Mouse (Mus musculus): ENCODE results near the gene Il18r1. TPM values are rescaled to one million over a fixed set of nuclear protein-coding genes. Genes with fewer than 3 reads are reported as not detected.

Gene Il18r1
- not detected in 2 replicates for polyA plus RNA-seq (2014; fragmentation: Nextera tagmentation; extraction: Ambion mirVana)

- WGBS (ENCODE audit: insufficient replicate concordance), result 31% methylated on average over 20 of the region's 20 CpGs
- Histone ChIP-seq H3K27ac (ENCODE audit: low read depth, low read length) (no peak within 1 kb of the TSS), H3K4me1 (ENCODE audit: control insufficient read depth, insufficient read depth, low read length) (no peaks in the 10 kb centered on the region), H3K4me2 (peak within 1 kb of the TSS; percentile 16; the same call in 1 of the 2 replicates), H3K9me3 (replicated peaks; ENCODE audit: control insufficient read depth, low read length) (no peaks in the 10 kb centered on the region), H3K4me3 (ENCODE audit: low read depth, low read length) (no peak within 1 kb of the TSS), H3K9ac (ENCODE audit: low read depth, low read length) (no peak within 1 kb of the TSS), H3K36me3 (ENCODE audit: control insufficient read depth, insufficient read depth, low read length) (no peaks in the 10 kb centered on the region), H3K27me3 (ENCODE audit: control insufficient read depth, insufficient read depth, low read length) (no peaks in the 10 kb centered on the region)
- no peak for ATAC-seq (replicated peaks; ENCODE audit: insufficient number of reproducible peaks, low FRiP score, low TSS enrichment)
These were observed at the start of gene Il18r1 for GRCm38 (mm10) chr1:40465477-40466430. Gene Il18r1, plus strand, starts transcription at chr1:40465552.

- no peak for ATAC-seq (replicated peaks; ENCODE audit: insufficient number of reproducible peaks, low FRiP score, low TSS enrichment)
- 74% methylated on average over 2 of the region's 2 CpGs for WGBS (ENCODE audit: insufficient replicate concordance)
These were observed 48.3 kb upstream of the Il18r1 start for GRCm38 (mm10) chr1:40417034-40417433.

GRCm38 (mm10) chr1:40418512-40418911, 46.8 kb upstream of the Il18r1 start:
- no peak overlapping the region for H3K9ac ChIP-seq (ENCODE audit: low read depth, low read length)
- WGBS (ENCODE audit: insufficient replicate concordance), result 42% methylated on average over 5 of the region's 5 CpGs
- H3K36me3 ChIP-seq (ENCODE audit: control insufficient read depth, insufficient read depth, low read length), result no peaks in the 10 kb centered on the region
- no peak overlapping the region for H3K27ac ChIP-seq (ENCODE audit: low read depth, low read length)
- H3K4me2 ChIP-seq, result no peak overlapping the region
- no peaks in the 10 kb centered on the region for H3K27me3 ChIP-seq (ENCODE audit: control insufficient read depth, insufficient read depth, low read length)
- H3K9me3 ChIP-seq (replicated peaks; ENCODE audit: control insufficient read depth, low read length), result no peaks in the 10 kb centered on the region
- no peak for ATAC-seq (replicated peaks; ENCODE audit: insufficient number of reproducible peaks, low FRiP score, low TSS enrichment)
- H3K4me1 ChIP-seq (ENCODE audit: control insufficient read depth, insufficient read depth, low read length), result no peaks in the 10 kb centered on the region
- no peak overlapping the region for H3K4me3 ChIP-seq (ENCODE audit: low read depth, low read length)

More at GRCm38 (mm10) chr1:40417034-40417433, 48.3 kb upstream of the Il18r1 start:
- H3K4me2 ChIP-seq, result no peak overlapping the region
- H3K9me3 ChIP-seq (replicated peaks; ENCODE audit: control insufficient read depth, low read length), result no peaks in the 10 kb centered on the region
- no peak overlapping the region for H3K9ac ChIP-seq (ENCODE audit: low read depth, low read length)
- H3K27me3 ChIP-seq (ENCODE audit: control insufficient read depth, insufficient read depth, low read length), result no peaks in the 10 kb centered on the region
- no peaks in the 10 kb centered on the region for H3K36me3 ChIP-seq (ENCODE audit: control insufficient read depth, insufficient read depth, low read length)
- H3K4me3 ChIP-seq (ENCODE audit: low read depth, low read length), result no peak overlapping the region
- no peak overlapping the region for H3K27ac ChIP-seq (ENCODE audit: low read depth, low read length)
- no peaks in the 10 kb centered on the region for H3K4me1 ChIP-seq (ENCODE audit: control insufficient read depth, insufficient read depth, low read length)

GRCm38 (mm10) chr1:40423892-40424291, 41.5 kb upstream of the Il18r1 start:
- no peak overlapping the region for H3K4me2 ChIP-seq
- no peak overlapping the region for H3K4me3 ChIP-seq (ENCODE audit: low read depth, low read length)
- ATAC-seq (replicated peaks; ENCODE audit: insufficient number of reproducible peaks, low FRiP score, low TSS enrichment), result no peak
- WGBS (ENCODE audit: insufficient replicate concordance), result 73% methylated on average over 6 of the region's 6 CpGs
- H3K36me3 ChIP-seq (ENCODE audit: control insufficient read depth, insufficient read depth, low read length), result no peaks in the 10 kb centered on the region
- H3K9me3 ChIP-seq (replicated peaks; ENCODE audit: control insufficient read depth, low read length), result no peaks in the 10 kb centered on the region
- H3K4me1 ChIP-seq (ENCODE audit: control insufficient read depth, insufficient read depth, low read length), result no peaks in the 10 kb centered on the region
- H3K27ac ChIP-seq (ENCODE audit: low read depth, low read length), result no peak overlapping the region
- no peak overlapping the region for H3K9ac ChIP-seq (ENCODE audit: low read depth, low read length)
- no peaks in the 10 kb centered on the region for H3K27me3 ChIP-seq (ENCODE audit: control insufficient read depth, insufficient read depth, low read length)

GRCm38 (mm10) chr1:40427270-40427669, 38.1 kb upstream of the Il18r1 start:
- Histone ChIP-seq H3K4me2 (no peak overlapping the region), H3K4me3 (ENCODE audit: low read depth, low read length) (no peak overlapping the region), H3K36me3 (ENCODE audit: control insufficient read depth, insufficient read depth, low read length) (no peaks in the 10 kb centered on the region), H3K9ac (ENCODE audit: low read depth, low read length) (no peak overlapping the region), H3K27me3 (ENCODE audit: control insufficient read depth, insufficient read depth, low read length) (no peaks in the 10 kb centered on the region), H3K4me1 (ENCODE audit: control insufficient read depth, insufficient read depth, low read length) (no peaks in the 10 kb centered on the region), H3K9me3 (replicated peaks; ENCODE audit: control insufficient read depth, low read length) (no peaks in the 10 kb centered on the region), H3K27ac (ENCODE audit: low read depth, low read length) (no peak overlapping the region)
- ATAC-seq (replicated peaks; ENCODE audit: insufficient number of reproducible peaks, low FRiP score, low TSS enrichment), result no peak
- WGBS (ENCODE audit: insufficient replicate concordance), result 79% methylated on average over 9 of the region's 9 CpGs

- H3K36me3 ChIP-seq (ENCODE audit: control insufficient read depth, insufficient read depth, low read length), result no peaks in the 10 kb centered on the region
- WGBS (ENCODE audit: insufficient replicate concordance), result 56% methylated on average over 1 of the region's 1 CpGs
These were observed 37.5 kb upstream of the Il18r1 start for GRCm38 (mm10) chr1:40427901-40428300.

GRCm38 (mm10) chr1:40428910-40429675, 36.3 kb upstream of the Il18r1 start, which contains the start of gene Il1rl1:
Gene Il1rl1, plus strand, starts transcription at chr1:40429570.
- Histone ChIP-seq H3K9ac (ENCODE audit: low read depth, low read length) (no peak within 1 kb of the TSS), H3K4me1 (ENCODE audit: control insufficient read depth, insufficient read depth, low read length) (no peaks in the 10 kb centered on the region), H3K4me3 (ENCODE audit: low read depth, low read length) (no peak within 1 kb of the TSS), H3K4me2 (no peak within 1 kb of the TSS), H3K27me3 (ENCODE audit: control insufficient read depth, insufficient read depth, low read length) (no peaks in the 10 kb centered on the region), H3K9me3 (replicated peaks; ENCODE audit: control insufficient read depth, low read length) (no peaks in the 10 kb centered on the region), H3K27ac (ENCODE audit: low read depth, low read length) (no peak within 1 kb of the TSS), H3K36me3 (ENCODE audit: control insufficient read depth, insufficient read depth, low read length) (no peaks in the 10 kb centered on the region)
- WGBS (ENCODE audit: insufficient replicate concordance), result 55% methylated on average over 5 of the region's 5 CpGs
- no peak for ATAC-seq (replicated peaks; ENCODE audit: insufficient number of reproducible peaks, low FRiP score, low TSS enrichment)

More at GRCm38 (mm10) chr1:40427901-40428300, 37.5 kb upstream of the Il18r1 start:
- no peak overlapping the region for H3K4me3 ChIP-seq (ENCODE audit: low read depth, low read length)
- H3K9ac ChIP-seq (ENCODE audit: low read depth, low read length), result no peak overlapping the region
- no peak for ATAC-seq (replicated peaks; ENCODE audit: insufficient number of reproducible peaks, low FRiP score, low TSS enrichment)
- no peaks in the 10 kb centered on the region for H3K4me1 ChIP-seq (ENCODE audit: control insufficient read depth, insufficient read depth, low read length)
- H3K27me3 ChIP-seq (ENCODE audit: control insufficient read depth, insufficient read depth, low read length), result no peaks in the 10 kb centered on the region
- no peak overlapping the region for H3K27ac ChIP-seq (ENCODE audit: low read depth, low read length)
- H3K4me2 ChIP-seq, result no peak overlapping the region
- H3K9me3 ChIP-seq (replicated peaks; ENCODE audit: control insufficient read depth, low read length), result no peaks in the 10 kb centered on the region

- no peak for ATAC-seq (replicated peaks; ENCODE audit: insufficient number of reproducible peaks, low FRiP score, low TSS enrichment)
These were observed 35.1 kb upstream of the Il18r1 start for GRCm38 (mm10) chr1:40430143-40430834.

More at GRCm38 (mm10) chr1:40430143-40430834, 35.1 kb upstream of the Il18r1 start:
- Histone ChIP-seq H3K27ac (ENCODE audit: low read depth, low read length) (no peak overlapping the region), H3K9me3 (replicated peaks; ENCODE audit: control insufficient read depth, low read length) (no peaks in the 10 kb centered on the region), H3K9ac (ENCODE audit: low read depth, low read length) (no peak overlapping the region), H3K4me3 (ENCODE audit: low read depth, low read length) (no peak overlapping the region), H3K27me3 (ENCODE audit: control insufficient read depth, insufficient read depth, low read length) (no peaks in the 10 kb centered on the region), H3K4me1 (ENCODE audit: control insufficient read depth, insufficient read depth, low read length) (no peaks in the 10 kb centered on the region), H3K36me3 (ENCODE audit: control insufficient read depth, insufficient read depth, low read length) (no peaks in the 10 kb centered on the region), H3K4me2 (no peak overlapping the region)
- WGBS (ENCODE audit: insufficient replicate concordance), result 58% methylated on average over 4 of the region's 4 CpGs

Measured in heart, embryonic 11.5 days (tissue).